Mouse (Mus musculus) MEL (cell line): ENCODE measurements around the gene Fancc. TPM values are rescaled to one million over a fixed set of nuclear protein-coding genes. Genes with fewer than 3 reads are reported as not detected.

Experiments used
- DNase-seq: peaks from one replicate; pipeline ENCODE4 v3.0.0; 2011; ENCODE audit warnings: low read depth, low spot score
- H3K27ac ChIP-seq: 2 replicates; pipeline ENCODE4 v1.5.1; 2012; ENCODE audit warnings: low read depth, mild to moderate bottlenecking, control low read depth, low read length, moderate library complexity; ENCODE audit not compliant: control insufficient read depth
- H3K27me3 ChIP-seq, 2 experiments: fragments of 150-350 bp in 1 of 2; sonication (generic) in 1 of 2; 2 replicates each; pipeline ENCODE4 v1.6.1; 2012; ENCODE audit warnings: low read length in 2 of 2, mild to moderate bottlenecking in 2 of 2, improper control_type of control experiment in 1 of 2, moderate library complexity in 1 of 2; ENCODE audit not compliant: insufficient read depth in 2 of 2, control insufficient read depth in 1 of 2
- H3K36me3 ChIP-seq, 2 experiments: 2 replicates each; pipeline ENCODE4 v1.6.1; 2012 to 2014; ENCODE audit warnings: low read length in 2 of 2, improper control_type of control experiment in 1 of 2, inconsistent platforms in 1 of 2, mild to moderate bottlenecking in 1 of 2; ENCODE audit not compliant: insufficient read depth in 2 of 2, control insufficient read depth in 1 of 2
- H3K4me1 ChIP-seq, 2 experiments: fragments of 150-350 bp in 1 of 2; sonication (generic) in 1 of 2; 2 replicates each; pipeline ENCODE4 v1.6.1; 2012; ENCODE audit warnings: low read length in 2 of 2, improper control_type of control experiment in 1 of 2, mild to moderate bottlenecking in 1 of 2; ENCODE audit not compliant: insufficient read depth in 2 of 2, control insufficient read depth in 1 of 2
- H3K4me3 ChIP-seq, 2 experiments: fragments of 150-350 bp in 1 of 2; sonication (generic) in 1 of 2; 2 replicates each; pipeline ENCODE4 v1.5.1; 2012; ENCODE audit warnings: low read depth in 2 of 2, low read length in 2 of 2, mild to moderate bottlenecking in 2 of 2, moderate library complexity in 2 of 2, control low read depth in 1 of 2, improper control_type of control experiment in 1 of 2; ENCODE audit not compliant: control insufficient read depth in 1 of 2, insufficient read depth in 1 of 2
- H3K79me2 ChIP-seq: 2 replicates; pipeline ENCODE4 v1.6.1; 2012; ENCODE audit warnings: mild to moderate bottlenecking, low read length, moderate library complexity; ENCODE audit not compliant: control insufficient read depth, poor library complexity, insufficient read depth
- H3K9ac ChIP-seq: 2 replicates; pipeline ENCODE4 v1.6.1; 2012; ENCODE audit warnings: low read depth, mild to moderate bottlenecking, control low read depth, low read length, moderate library complexity; ENCODE audit not compliant: control insufficient read depth, poor library complexity, severe bottlenecking
- H3K9me3 ChIP-seq: fragments of 150-350 bp; sonication (generic); replicated peaks from 2 replicates; pipeline ENCODE4 v1.6.1; 2012; ENCODE audit warnings: mild to moderate bottlenecking, low read length, improper control_type of control experiment, moderate library complexity; ENCODE audit not compliant: insufficient read depth
- BHLHE40 ChIP-seq: IDR thresholded peaks from 2 replicates; pipeline ENCODE4 v1.6.1; 2012; ENCODE audit warnings: low read depth, mild to moderate bottlenecking, inconsistent platforms, low read length, improper control_type of control experiment, borderline replicate concordance
- CTCF ChIP-seq, 3 experiments: IDR thresholded peaks in 2 of 3; conservative IDR thresholded peaks in 1 of 3; 2 replicates each; pipeline ENCODE4 v1.5.1; 2011 to 2012; ENCODE audit warnings: low read length in 3 of 3, low read depth in 2 of 3, mild to moderate bottlenecking in 2 of 3, improper control_type of control experiment in 1 of 3, inconsistent platforms in 1 of 3, mixed read lengths in 1 of 3, moderate library complexity in 1 of 3; ENCODE audit not compliant: control insufficient read depth in 1 of 3, insufficient read depth in 1 of 3, poor library complexity in 1 of 3, severe bottlenecking in 1 of 3
- ELF1 ChIP-seq: IDR thresholded peaks from 2 replicates; pipeline ENCODE4 v1.6.1; 2014; ENCODE audit warnings: low read depth, mild to moderate bottlenecking, inconsistent platforms, low read length, improper control_type of control experiment, moderate library complexity
- EP300 ChIP-seq, 2 experiments: IDR thresholded peaks; 2 replicates each; pipeline ENCODE4 v1.6.1; 2011; ENCODE audit warnings: improper control_type of control experiment in 2 of 2, low read length in 2 of 2, low read depth in 1 of 2, mild to moderate bottlenecking in 1 of 2
- ETS1 ChIP-seq: IDR thresholded peaks from 2 replicates; pipeline ENCODE4 v1.6.1; 2012; ENCODE audit warnings: low read depth, mild to moderate bottlenecking, inconsistent platforms, low read length, improper control_type of control experiment, moderate library complexity
- GATA1 ChIP-seq: IDR thresholded peaks from 2 replicates; pipeline ENCODE4 v1.6.1; 2011; ENCODE audit warnings: low read depth, low read length, improper control_type of control experiment
- JUND ChIP-seq: IDR thresholded peaks from 2 replicates; pipeline ENCODE4 v1.6.1; 2011; ENCODE audit warnings: low read depth, mild to moderate bottlenecking, improper control_type of control experiment, low read length
- MAFK ChIP-seq: IDR thresholded peaks from 2 replicates; pipeline ENCODE4 v1.6.1; 2011; ENCODE audit warnings: low read depth, mild to moderate bottlenecking, low read length, improper control_type of control experiment, borderline replicate concordance
- MEF2A ChIP-seq: IDR thresholded peaks from 2 replicates; pipeline ENCODE4 v1.6.1; 2014; ENCODE audit warnings: low read depth, mild to moderate bottlenecking, inconsistent platforms, low read length, improper control_type of control experiment; ENCODE audit not compliant: poor library complexity, insufficient replicate concordance, severe bottlenecking; ENCODE audit errors: extremely low read depth
- NELFE ChIP-seq: IDR thresholded peaks from 2 replicates; pipeline ENCODE4 v1.6.1; 2011; ENCODE audit warnings: low read depth, low read length, improper control_type of control experiment
- NRF1 ChIP-seq: IDR thresholded peaks from 2 replicates; pipeline ENCODE4 v1.6.1; 2014; ENCODE audit warnings: low read depth, mild to moderate bottlenecking, inconsistent platforms, low read length, improper control_type of control experiment, moderate library complexity; ENCODE audit not compliant: poor library complexity, insufficient read depth, severe bottlenecking
- POLR2A ChIP-seq, 2 experiments: IDR thresholded peaks; 2 replicates each; pipeline ENCODE4 v1.6.1; 2011 to 2012; ENCODE audit warnings: low read length in 2 of 2, mild to moderate bottlenecking in 2 of 2, control low read depth in 1 of 2, improper control_type of control experiment in 1 of 2, low read depth in 1 of 2, moderate library complexity in 1 of 2; ENCODE audit not compliant: control insufficient read depth in 1 of 2, insufficient read depth in 1 of 2, poor library complexity in 1 of 2
- POLR2AphosphoS2 ChIP-seq: IDR thresholded peaks from 2 replicates; pipeline ENCODE4 v1.6.1; 2011; ENCODE audit warnings: low read length, improper control_type of control experiment
- RCOR1 ChIP-seq: IDR thresholded peaks from 2 replicates; pipeline ENCODE4 v1.6.1; 2012; ENCODE audit warnings: low read depth, mild to moderate bottlenecking, inconsistent platforms, low read length, improper control_type of control experiment
- SIN3A ChIP-seq: IDR thresholded peaks from 2 replicates; pipeline ENCODE4 v1.6.1; 2012; ENCODE audit warnings: low read length, improper control_type of control experiment, inconsistent platforms
- TAL1 ChIP-seq: IDR thresholded peaks from 2 replicates; pipeline ENCODE4 v1.6.1; 2012; ENCODE audit warnings: mild to moderate bottlenecking, inconsistent platforms, low read length, moderate library complexity, mixed read lengths
- TBP ChIP-seq: IDR thresholded peaks from 2 replicates; pipeline ENCODE4 v1.8.0; 2011; ENCODE audit warnings: low read depth, low read length, improper control_type of control experiment
- ZC3H11A ChIP-seq: IDR thresholded peaks from 2 replicates; pipeline ENCODE4 v1.6.1; 2012; ENCODE audit warnings: low read depth, mild to moderate bottlenecking, inconsistent platforms, low read length, improper control_type of control experiment
- ZMIZ1 ChIP-seq: IDR thresholded peaks from 2 replicates; pipeline ENCODE4 v1.6.1; 2012; ENCODE audit warnings: low read depth, mild to moderate bottlenecking, inconsistent platforms, low read length, improper control_type of control experiment, moderate library complexity
- ZNF384 ChIP-seq: IDR thresholded peaks from 2 replicates; pipeline ENCODE4 v1.6.1; 2012; ENCODE audit warnings: low read depth, mild to moderate bottlenecking, inconsistent platforms, low read length, improper control_type of control experiment
- polyA plus RNA-seq, 2 experiments: library from polyadenylated mRNA; stranded (reverse) in 1 of 2; unstranded in 1 of 2; fragments of >175 nt in 1 of 2; fragments of >200 nt in 1 of 2; gene quantifications; 2 replicates each; pipeline versions ENCODE4 v1.2.1 to v1.2.4; 2012; ENCODE audit warnings: low replicate concordance in 2 of 2, low read depth in 1 of 2; ENCODE audit not compliant: insufficient read length in 2 of 2, insufficient read depth in 1 of 2, missing spikeins in 1 of 2
- total RNA-seq: library from RNA; depleted of rRNA; stranded (reverse); fragments of 300-350 nt; gene quantifications from 2 replicates; pipeline ENCODE4 v1.2.3, GENCODE M21; 2012

Gene Fancc
- total and polyA plus RNA-seq, 3 experiments: 4.0 to 5.5 TPM; not detected in 1

GRCm38 (mm10) chr13:63281206-63281605 is 215.9 kb downstream of the Fancc start:
- Histone ChIP-seq H3K4me1 (0 out of 4 replicates have a peak, but pooled peaks cover 0 to 2% of the 10 kb centered on the region in 2 experiments), H3K27me3 (no peaks in the 10 kb centered on the region), H3K9me3 (no peaks in the 10 kb centered on the region), H3K36me3 (peaks cover 0 to 6% of the 10 kb centered on the region in 2 experiments; a peak in 2 of 4 replicates), H3K4me3 (no peak overlapping the region), H3K9ac (no peak overlapping the region), H3K27ac (no peak overlapping the region), H3K79me2 (no peaks in the 10 kb centered on the region)
- DNase-seq: no peak
- TF ChIP-seq MEF2A: no peak
- no peak for TF ChIP-seq BHLHE40
- no peak for TF ChIP-seq ZMIZ1
- no peak for TF ChIP-seq SIN3A
- no peak for TF ChIP-seq TBP

GRCm38 (mm10) chr13:63280344-63280743 is 216.7 kb downstream of the Fancc start:
- H3K36me3 ChIP-seq: peaks cover 0 to 6% of the 10 kb centered on the region in 2 experiments; a peak in 2 of 4 replicates

GRCm38 (mm10) chr13:63279807-63280206 is 217.3 kb downstream of the Fancc start:
- no peaks in the 10 kb centered on the region for H3K79me2 ChIP-seq
- peaks cover 0 to 6% of the 10 kb centered on the region in 2 experiments; a peak in 2 of 4 replicates for H3K36me3 ChIP-seq
- no peaks in the 10 kb centered on the region for H3K27me3 ChIP-seq
- TF ChIP-seq MAFK: no peak
- TF ChIP-seq TBP: no peak
- no peak for TF ChIP-seq RCOR1
- no peak for TF ChIP-seq JUND
- TF ChIP-seq ELF1: no peak
- no peak for TF ChIP-seq TAL1
- TF ChIP-seq EP300 (IDR thresholded peaks at IDR 0.05; ENCODE audit: low read depth in 1 of 2, low read length in 2 of 2): no peak
- TF ChIP-seq NELFE: no peak
- no peak for TF ChIP-seq CTCF (IDR thresholded peaks at IDR 0.05 in 2 of 3, conservative IDR thresholded peaks at IDR 0.05 in 1 of 3; ENCODE audit: control insufficient read depth in 1 of 3, insufficient read depth in 1 of 3, low read depth in 2 of 3, low read length in 3 of 3, poor library complexity in 1 of 3, severe bottlenecking in 1 of 3)
- no peak for TF ChIP-seq ZC3H11A
- no peak for TF ChIP-seq MEF2A
- no peak for TF ChIP-seq GATA1
- no peak for TF ChIP-seq NRF1
- no peak for TF ChIP-seq POLR2AphosphoS2
- TF ChIP-seq ETS1: no peak
- no peak for TF ChIP-seq ZNF384
- TF ChIP-seq BHLHE40: no peak
- H3K4me1 ChIP-seq: 0 out of 4 replicates have a peak, but pooled peaks cover 0 to 2% of the 10 kb centered on the region in 2 experiments
- no peak for DNase-seq
- no peak overlapping the region for H3K9ac ChIP-seq
- H3K9me3 ChIP-seq: no peaks in the 10 kb centered on the region
- H3K4me3 ChIP-seq: no peak overlapping the region
- H3K27ac ChIP-seq: no peak overlapping the region

More at GRCm38 (mm10) chr13:63280344-63280743, 216.7 kb downstream of the Fancc start:
- Histone ChIP-seq H3K79me2 (no peaks in the 10 kb centered on the region), H3K27ac (no peak overlapping the region)
- TF ChIP-seq GATA1: no peak
- TF ChIP-seq NELFE: no peak
- TF ChIP-seq POLR2A (IDR thresholded peaks at IDR 0.05; ENCODE audit: control insufficient read depth in 1 of 2, insufficient read depth in 1 of 2, low read depth in 1 of 2, low read length in 2 of 2, poor library complexity in 1 of 2): no peak
- TF ChIP-seq, all 39 proteins: peak for 0
- no peaks in the 10 kb centered on the region for H3K27me3 ChIP-seq
- no peak for DNase-seq
- H3K9me3 ChIP-seq: no peaks in the 10 kb centered on the region
- 0 out of 4 replicates have a peak, but pooled peaks cover 0 to 2% of the 10 kb centered on the region in 2 experiments for H3K4me1 ChIP-seq
- no peak overlapping the region for H3K4me3 ChIP-seq
- H3K9ac ChIP-seq: no peak overlapping the region
